ENCODE assay signal across 8 mouse cellular contexts in genomic region chr2:57350615-57351014, GRCm38 (mm10).
DNase-seq lines count a peak whose midpoint lies in the region; ATAC-seq lines count a peak whose summit lies in the region.
"Had no signal": no experiment of that assay in that cellular context is flagged by ENCODE, and none has a peak within 500 bp of the region (broad histone marks: within the 10 kb centered on the region; RNA-seq: fewer than 3 reads in every experiment).

No protein-coding gene starts in this region.

- no peaks in the 10 kb centered on the region for H3K9me3 ChIP-seq in kidney, embryonic 16.5 days (ENCODE audit: low read length)
- H3K9me3 ChIP-seq in kidney, embryonic 14.5 days (ENCODE audit: control insufficient read depth, low read length) = no peaks in the 10 kb centered on the region
- H3K9me3 ChIP-seq in embryonic facial prominence, embryonic 15.5 days (replicated peaks) = no peaks in the 10 kb centered on the region
- no peaks in the 10 kb centered on the region for H3K9me3 ChIP-seq in midbrain, embryonic 16.5 days (replicated peaks; ENCODE audit: control insufficient read depth, low read length, poor library complexity, severe bottlenecking)

- peak; percentile 51; the same call in 1 of the 2 replicates for ATAC-seq in kidney, embryonic 16.5 days (ENCODE audit: low FRiP score, low TSS enrichment)
- no peak for ATAC-seq in kidney, embryonic 14.5 days (ENCODE audit: low FRiP score, low TSS enrichment)
- peak; percentile 57 for ATAC-seq in embryonic facial prominence, embryonic 15.5 days (ENCODE audit: insufficient number of reproducible peaks, low FRiP score, low TSS enrichment, low read depth)
- peak; percentile 75 for ATAC-seq in midbrain, embryonic 16.5 days
- ATAC-seq in inflammation-experienced regulatory T-cells, adult 6 months = no peak

- no peak overlapping the region for H3K4me2 ChIP-seq in kidney, embryonic 16.5 days (replicated peaks; ENCODE audit: low read depth, low read length)
- no peak overlapping the region for H3K4me2 ChIP-seq in kidney, embryonic 14.5 days (replicated peaks; ENCODE audit: low read depth, low read length)
- no peak overlapping the region for H3K4me2 ChIP-seq in embryonic facial prominence, embryonic 15.5 days (replicated peaks)
- no peak overlapping the region for H3K4me2 ChIP-seq in midbrain, embryonic 16.5 days (ENCODE audit: low read length)

- H3K9ac ChIP-seq in kidney, embryonic 16.5 days (replicated peaks; ENCODE audit: low read length) = no peak overlapping the region
- no peak overlapping the region for H3K9ac ChIP-seq in kidney, embryonic 14.5 days (ENCODE audit: low read depth, low read length)
- no peak overlapping the region for H3K9ac ChIP-seq in embryonic facial prominence, embryonic 15.5 days
- no peak overlapping the region for H3K9ac ChIP-seq in midbrain, embryonic 16.5 days (ENCODE audit: low read depth, low read length)

- H3K27ac ChIP-seq in kidney, embryonic 16.5 days (ENCODE audit: low read length) = no peak overlapping the region
- H3K27ac ChIP-seq in kidney, embryonic 14.5 days (ENCODE audit: low read depth, low read length) = no peak overlapping the region
- H3K27ac ChIP-seq in embryonic facial prominence, embryonic 15.5 days (replicated peaks) = no peak overlapping the region
- no peak overlapping the region for H3K27ac ChIP-seq in midbrain, embryonic 16.5 days (ENCODE audit: low read length)
- H3K27ac ChIP-seq: heart, adult 2 months had no signal

- 37% methylated on average over 9 of the region's 9 CpGs for WGBS in kidney, embryonic 16.5 days
- 54% methylated on average over 9 of the region's 9 CpGs for WGBS in kidney, embryonic 14.5 days
- WGBS in embryonic facial prominence, embryonic 15.5 days = 42% methylated on average over 9 of the region's 9 CpGs
- 48% methylated on average over 9 of the region's 9 CpGs for WGBS in midbrain, embryonic 16.5 days

- no peaks in the 10 kb centered on the region for H3K36me3 ChIP-seq in kidney, embryonic 16.5 days (ENCODE audit: insufficient read depth, low read length)
- no peaks in the 10 kb centered on the region for H3K36me3 ChIP-seq in kidney, embryonic 14.5 days (ENCODE audit: control insufficient read depth, insufficient read depth, low read length)
- H3K36me3 ChIP-seq in embryonic facial prominence, embryonic 15.5 days = no peaks in the 10 kb centered on the region
- H3K36me3 ChIP-seq in midbrain, embryonic 16.5 days (ENCODE audit: control insufficient read depth, insufficient read depth, low read length) = no peaks in the 10 kb centered on the region

- H3K27me3 ChIP-seq in kidney, embryonic 16.5 days (ENCODE audit: insufficient read depth, low read length) = no peaks in the 10 kb centered on the region
- H3K27me3 ChIP-seq in kidney, embryonic 14.5 days (ENCODE audit: control insufficient read depth, insufficient read depth, low read length) = no peaks in the 10 kb centered on the region
- H3K27me3 ChIP-seq in embryonic facial prominence, embryonic 15.5 days = no peaks in the 10 kb centered on the region
- no peaks in the 10 kb centered on the region for H3K27me3 ChIP-seq in midbrain, embryonic 16.5 days (ENCODE audit: control insufficient read depth, insufficient read depth, low read depth, low read length)

- no peaks in the 10 kb centered on the region for H3K4me1 ChIP-seq in kidney, embryonic 16.5 days (ENCODE audit: insufficient read depth, low read length)
- H3K4me1 ChIP-seq in kidney, embryonic 14.5 days (ENCODE audit: control insufficient read depth, insufficient read depth, low read length) = 0 out of 2 replicates have a peak, but pooled peaks cover 5% of the 10 kb centered on the region
- no peaks in the 10 kb centered on the region for H3K4me1 ChIP-seq in embryonic facial prominence, embryonic 15.5 days
- no peaks in the 10 kb centered on the region for H3K4me1 ChIP-seq in midbrain, embryonic 16.5 days (ENCODE audit: control insufficient read depth, insufficient read depth, low read length)

- peak; percentile 24 for DNase-seq in heart, postnatal 4 days
- no peak for DNase-seq in lung, adult 18-20 months

- H3K4me3 ChIP-seq in kidney, embryonic 16.5 days (ENCODE audit: low read length) = no peak overlapping the region
- no peak overlapping the region for H3K4me3 ChIP-seq in kidney, embryonic 14.5 days (ENCODE audit: low read length)
- H3K4me3 ChIP-seq in embryonic facial prominence, embryonic 15.5 days (replicated peaks) = no peak overlapping the region
- no peak overlapping the region for H3K4me3 ChIP-seq in midbrain, embryonic 16.5 days (ENCODE audit: low read depth, low read length)
- H3K4me3 ChIP-seq: heart, adult 2 months had no signal

Comparison
In these comparisons a context has a peak if more than half of its experiments do, and no peak if none do; other contexts are left out.
1. ATAC-seq: peak in kidney, embryonic 16.5 days (single experiment), embryonic facial prominence, embryonic 15.5 days (single experiment) and midbrain, embryonic 16.5 days (single experiment); none in kidney, embryonic 14.5 days (single experiment) and inflammation-experienced regulatory T-cells, adult 6 months (single experiment).